Mouse (Mus musculus): Measurements from ENCODE around the gene Pard3.

DNA sequence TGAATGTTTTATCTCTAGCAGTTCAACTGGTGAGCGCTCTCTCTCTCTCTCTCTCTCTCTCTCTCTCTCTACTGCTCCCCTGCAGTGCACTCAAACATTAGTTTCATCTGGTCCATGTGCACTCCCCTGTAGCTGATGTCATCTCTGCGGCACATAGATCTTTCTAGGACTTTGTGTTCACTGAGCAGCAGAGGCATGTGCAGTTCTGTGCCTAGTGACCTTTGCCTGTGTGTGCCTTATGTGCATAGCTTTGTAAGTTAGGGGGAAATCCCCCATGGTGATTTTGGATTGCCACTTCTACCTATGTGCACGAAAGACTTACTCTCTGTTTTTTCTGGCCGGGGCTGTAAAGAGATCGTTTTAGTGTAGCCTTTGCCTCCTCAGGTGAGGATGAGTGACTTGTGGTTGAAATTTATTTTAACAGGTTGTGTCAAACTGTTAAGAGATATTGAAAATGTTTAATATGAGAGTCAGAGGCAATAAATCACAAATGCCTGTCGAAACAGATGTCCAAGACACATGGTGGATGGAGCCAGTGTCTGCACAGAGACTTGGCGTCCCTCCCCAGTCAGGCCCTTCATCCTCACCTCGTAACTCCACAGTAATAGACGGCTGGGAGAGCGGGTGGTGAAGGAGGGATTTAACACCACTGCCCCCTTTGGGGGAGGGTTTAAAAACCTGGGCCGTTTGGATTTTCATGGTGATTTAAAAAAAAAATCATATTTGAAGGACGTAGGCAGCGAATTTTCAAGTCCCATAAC, 133.0 kb downstream of the Pard3 start:
- no peak for TF ChIP-seq CTCF (IDR thresholded peaks at IDR 0.05; ENCODE audit: borderline replicate concordance, extremely low read depth, insufficient read depth, insufficient read length)
- TF ChIP-seq POLR2A (IDR thresholded peaks at IDR 0.05; ENCODE audit: borderline replicate concordance, extremely low read depth, insufficient read depth, insufficient read length, poor library complexity, severe bottlenecking) = no peak
